Comparison of ENCODE assay signal across 10 mouse cellular contexts in the genomic region with DNA sequence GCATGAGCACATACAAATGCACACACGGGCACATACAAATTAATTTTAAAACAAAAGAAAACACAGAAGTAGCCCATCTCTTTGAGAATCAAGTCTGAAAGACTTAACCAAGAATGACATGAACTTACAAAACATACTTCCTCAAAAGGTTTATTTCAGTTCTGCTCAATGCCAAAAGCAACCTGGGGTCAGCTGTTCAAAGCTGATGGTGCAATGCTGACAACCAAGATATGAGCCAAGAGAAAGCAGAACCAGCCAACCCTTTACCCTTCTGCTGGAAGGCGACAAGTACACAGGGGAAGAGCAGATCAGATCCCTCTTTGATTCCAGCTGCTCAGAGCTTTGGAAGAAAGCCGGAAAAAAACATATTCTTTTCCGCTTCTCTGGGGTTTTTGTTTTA. TPM values are rescaled to one million over a fixed set of nuclear protein-coding genes. Genes with fewer than 3 reads are reported as not detected.
DNase-seq lines count a peak whose midpoint lies in the region; ATAC-seq and TF ChIP-seq lines count a peak whose summit lies in the region.
"Had no signal": no experiment of that assay in that cellular context is flagged by ENCODE, and none has a peak within 500 bp of the region (broad histone marks: within the 10 kb centered on the region; RNA-seq: fewer than 3 reads in every experiment).

No protein-coding gene starts in this region.

- no peak overlapping the region for H3K4me3 ChIP-seq in G1E (ENCODE audit: low read depth, low read length)
- H3K4me3 ChIP-seq in heart, postnatal 0 days (ENCODE audit: low read depth, low read length): no peak overlapping the region
- H3K4me3 ChIP-seq in macrophage (ENCODE audit: inconsistent target): no peak overlapping the region
- no peak overlapping the region for H3K4me3 ChIP-seq in midbrain, embryonic 14.5 days (replicated peaks; ENCODE audit: low read depth, low read length)
- H3K4me3 ChIP-seq: neural tube, embryonic 12.5 days; stomach, embryonic 15.5 days had no signal

- no peaks in the 10 kb centered on the region for H3K27me3 ChIP-seq in G1E (ENCODE audit: insufficient read depth, low read length)
- no peaks in the 10 kb centered on the region for H3K27me3 ChIP-seq in heart, postnatal 0 days (ENCODE audit: control insufficient read depth, insufficient read depth, low read length)
- no peaks in the 10 kb centered on the region for H3K27me3 ChIP-seq in midbrain, embryonic 14.5 days (ENCODE audit: control insufficient read depth, insufficient read depth, low read length)
- H3K27me3 ChIP-seq: neural tube, embryonic 12.5 days; stomach, embryonic 15.5 days had no signal

- peak; percentile 63 for ATAC-seq in G1E (ENCODE audit: extremely low read depth, insufficient number of reproducible peaks, low FRiP score, poor library complexity, severe bottlenecking)
- no peak for ATAC-seq in heart, postnatal 0 days (ENCODE audit: insufficient read depth, low read depth)
- ATAC-seq in midbrain, embryonic 14.5 days (ENCODE audit: low FRiP score, low TSS enrichment): no peak
- ATAC-seq in CD4-positive, CD25-positive, alpha-beta regulatory T cell, adult 4 months: no peak

- no peak overlapping the region for H3K4me2 ChIP-seq in heart, postnatal 0 days (ENCODE audit: low read depth, low read length)
- H3K4me2 ChIP-seq in midbrain, embryonic 14.5 days (ENCODE audit: low read length): no peak overlapping the region
- H3K4me2 ChIP-seq: neural tube, embryonic 12.5 days; stomach, embryonic 15.5 days had no signal

- peaks cover 45% of the 10 kb centered on the region for H3K4me1 ChIP-seq in G1E (ENCODE audit: insufficient read depth, low read depth, low read length)
- peaks cover 6% of the 10 kb centered on the region; the same call in 1 of the 2 replicates for H3K4me1 ChIP-seq in heart, postnatal 0 days (ENCODE audit: control insufficient read depth, insufficient read depth)
- no peaks in the 10 kb centered on the region for H3K4me1 ChIP-seq in midbrain, embryonic 14.5 days (ENCODE audit: control insufficient read depth, insufficient read depth, low read length)
- H3K4me1 ChIP-seq: neural tube, embryonic 12.5 days; stomach, embryonic 15.5 days had no signal

- H3K79me2 ChIP-seq in macrophage (ENCODE audit: inconsistent target): peaks cover 89% of the 10 kb centered on the region

- H3K9ac ChIP-seq in heart, postnatal 0 days (replicated peaks; ENCODE audit: low read depth, low read length): no peak overlapping the region
- no peak overlapping the region for H3K9ac ChIP-seq in midbrain, embryonic 14.5 days (replicated peaks; ENCODE audit: low read length)
- H3K9ac ChIP-seq: neural tube, embryonic 12.5 days; stomach, embryonic 15.5 days had no signal

- WGBS in heart, postnatal 0 days: 56% methylated on average over 4 of the region's 4 CpGs
- 6% methylated on average over 4 of the region's 4 CpGs for WGBS in macrophage (ENCODE audit: missing documents)
- 88% methylated on average over 4 of the region's 4 CpGs for WGBS in midbrain, embryonic 14.5 days

- peaks cover 70% of the 10 kb centered on the region for H3K36me3 ChIP-seq in G1E (replicated peaks)
- H3K36me3 ChIP-seq in heart, postnatal 0 days (replicated peaks; ENCODE audit: control insufficient read depth, insufficient read depth, low read length): peaks cover 12% of the 10 kb centered on the region; the same call in 1 of the 2 replicates
- no peaks in the 10 kb centered on the region; the same call in 1 of the 2 replicates for H3K36me3 ChIP-seq in macrophage (ENCODE audit: inconsistent target)
- peaks cover 3% of the 10 kb centered on the region; the same call in 1 of the 2 replicates for H3K36me3 ChIP-seq in midbrain, embryonic 14.5 days (ENCODE audit: control insufficient read depth, insufficient read depth, low read length)

- 0 out of 2 replicates have a peak overlapping the region, but pooled peaks have one; percentile 7 for H3K27ac ChIP-seq in heart, postnatal 0 days (ENCODE audit: low read depth)
- peak overlapping the region; percentile 98 for H3K27ac ChIP-seq in macrophage
- no peak overlapping the region for H3K27ac ChIP-seq in midbrain, embryonic 14.5 days (replicated peaks; ENCODE audit: low read depth, low read length)
- H3K27ac ChIP-seq: neural tube, embryonic 12.5 days; stomach, embryonic 15.5 days had no signal

- TF ChIP-seq EP300 in heart, postnatal 0 days (IDR thresholded peaks at IDR 0.05; ENCODE audit: low read depth): no peak

- peak; percentile 96 for DNase-seq in heart, adult 11 months
- DNase-seq in heart, postnatal 25 days (ENCODE audit: low spot score): no peak
- DNase-seq in G1E (ENCODE audit: low spot score): peak; percentile 29
- no peak for DNase-seq in heart, postnatal 0 days (ENCODE audit: low spot score)
- no peak for DNase-seq in midbrain, embryonic 14.5 days
- no peak for DNase-seq in cerebellum, adult 11-12 months

- TF ChIP-seq CTCF in G1E (IDR thresholded peaks at IDR 0.05; ENCODE audit: low read depth, low read length): no peak
- no peak for TF ChIP-seq CTCF in heart, postnatal 0 days (IDR thresholded peaks at IDR 0.05; ENCODE audit: low read depth)

- no peaks in the 10 kb centered on the region for H3K9me3 ChIP-seq in G1E (replicated peaks)
- no peaks in the 10 kb centered on the region for H3K9me3 ChIP-seq in heart, postnatal 0 days (replicated peaks; ENCODE audit: control insufficient read depth, low read length)
- H3K9me3 ChIP-seq in midbrain, embryonic 14.5 days (ENCODE audit: control insufficient read depth, low read length): no peaks in the 10 kb centered on the region
- H3K9me3 ChIP-seq: neural tube, embryonic 12.5 days; stomach, embryonic 15.5 days had no signal

- intact Hi-C loops in heart, postnatal 25 days (cut with DNase I): no loop called here

RNA-seq across cellular contexts. Expression of a gene that starts 21.1 kb away (rescaled TPM):
- 100 to 1,000 TPM; 102 to 113 TPM for total RNA-seq in heart, postnatal 25 days (2021)
- total RNA-seq in G1E (2014; fragmentation: Nextera tagmentation) (356 and 455 TPM in 2 replicates), G1E (2017) (143 and 176 TPM in 2 replicates)
- polyA plus RNA-seq in G1E (2012) (96.3 and 111 TPM in 2 replicates), macrophage (2018) (216 to 529 TPM (median 268 TPM) in 3 replicates)
- total RNA-seq in heart, postnatal 0 days (2014; rRNA removed; ENCODE audit: low replicate concordance): 62.5 and 79.2 TPM in 2 replicates
- 254 and 255 TPM in 2 replicates for polyA plus RNA-seq in heart, postnatal 0 days (2015; fragmentation: Nextera tagmentation; extraction: Ambion mirVana)
- total RNA-seq in macrophage (2018; cell fraction: chromatin; rRNA removed): 10 to 100 TPM; 28.9 to 86.2 (median 49.7) TPM
- total RNA-seq in macrophage (2018; cell fraction: cytosol; rRNA removed): 100 to 1,000 TPM; 225 to 367 (median 264) TPM
- total RNA-seq in macrophage (2018; cell fraction: nucleus; rRNA removed): 10 to 100 TPM; 29.9 to 94.3 (median 69.2) TPM
- polyA plus RNA-seq in midbrain, embryonic 14.5 days (2014; fragmentation: Nextera tagmentation; extraction: Ambion mirVana): 272 and 297 TPM in 2 replicates
- 100 to 1,000 TPM; 246 to 283 TPM for polyA plus RNA-seq in CD4-positive, CD25-positive, alpha-beta regulatory T cell, adult 4 months (2017; shearing (Covaris generic))

RNA-seq across cellular contexts. Expression of a gene that starts 27.0 kb away (rescaled TPM):
- under 1 TPM; 0.08 to 0.14 TPM for total RNA-seq in heart, postnatal 25 days (2021)
- 5.6 TPM in 2 replicates for total RNA-seq in G1E (2014; fragmentation: Nextera tagmentation)
- 1.6 and 2.1 TPM in 2 replicates for total RNA-seq in G1E (2017)
- polyA plus RNA-seq in G1E (2012): 1.5 and 1.7 TPM in 2 replicates
- total RNA-seq in heart, postnatal 0 days (2014; rRNA removed; ENCODE audit: low replicate concordance): 0.15 and 0.61 TPM in 2 replicates
- polyA plus RNA-seq in heart, postnatal 0 days (2015; fragmentation: Nextera tagmentation; extraction: Ambion mirVana): 0.11 and 0.14 TPM in 2 replicates
- total RNA-seq in macrophage (2018; cell fraction: chromatin; rRNA removed): under 1 TPM in 8 of 26 experiments, not detected in 18; 0.12 to 0.18 (median 0.15) TPM
- total RNA-seq in macrophage (2018; cell fraction: cytosol; rRNA removed): not detected
- under 1 TPM in 5 of 26 experiments, not detected in 21; 0.08 to 0.25 (median 0.18) TPM for total RNA-seq in macrophage (2018; cell fraction: nucleus; rRNA removed)
- not detected in 3 replicates for polyA plus RNA-seq in macrophage (2018)
- 1.8 and 2.0 TPM in 2 replicates for polyA plus RNA-seq in midbrain, embryonic 14.5 days (2014; fragmentation: Nextera tagmentation; extraction: Ambion mirVana)
- not detected for polyA plus RNA-seq in CD4-positive, CD25-positive, alpha-beta regulatory T cell, adult 4 months (2017; shearing (Covaris generic))

RNA-seq across cellular contexts. Expression of a gene that starts 34.4 kb away (rescaled TPM):
- under 1 TPM in 1 of 2 experiments, not detected in 1; 0.13 TPM for total RNA-seq in heart, postnatal 25 days (2021)
- total RNA-seq in G1E (2014; fragmentation: Nextera tagmentation) (3.9 and 5.3 TPM in 2 replicates), G1E (2017) (2.5 and 2.8 TPM in 2 replicates)
- polyA plus RNA-seq in G1E (2012) (4.6 TPM in 2 replicates), macrophage (2018) (0.03 to 0.11 TPM in 2 of 3 replicates, not detected in the other)
- 0.62 TPM in 1 of 2 replicates, not detected in the other for total RNA-seq in heart, postnatal 0 days (2014; rRNA removed; ENCODE audit: low replicate concordance)
- polyA plus RNA-seq in heart, postnatal 0 days (2015; fragmentation: Nextera tagmentation; extraction: Ambion mirVana): 0.05 and 0.08 TPM in 2 replicates
- 1 to 10 TPM in 9 of 26 experiments, under 1 TPM in 17; 0.20 to 2.2 (median 0.70) TPM for total RNA-seq in macrophage (2018; cell fraction: chromatin; rRNA removed)
- total RNA-seq in macrophage (2018; cell fraction: cytosol; rRNA removed): under 1 TPM in 14 of 26 experiments, not detected in 12; 0.03 to 0.32 (median 0.05) TPM
- 1 to 10 TPM in 6 of 26 experiments, under 1 TPM in 18, not detected in 2; 0.36 to 1.8 (median 0.62) TPM for total RNA-seq in macrophage (2018; cell fraction: nucleus; rRNA removed)
- 2.0 and 2.7 TPM in 2 replicates for polyA plus RNA-seq in midbrain, embryonic 14.5 days (2014; fragmentation: Nextera tagmentation; extraction: Ambion mirVana)
- 1 to 10 TPM in 1 of 2 experiments, under 1 TPM in 1; 0.58 to 1.4 TPM for polyA plus RNA-seq in CD4-positive, CD25-positive, alpha-beta regulatory T cell, adult 4 months (2017; shearing (Covaris generic))

RNA-seq across cellular contexts. Expression of a gene that starts 37.0 kb away (rescaled TPM):
- 1 to 10 TPM; 1.1 to 2.2 TPM for total RNA-seq in heart, postnatal 25 days (2021)
- total RNA-seq in G1E (2014; fragmentation: Nextera tagmentation): 9.3 and 10.4 TPM in 2 replicates
- 15.3 and 23.4 TPM in 2 replicates for total RNA-seq in G1E (2017)
- polyA plus RNA-seq in G1E (2012): 55.2 and 79.3 TPM in 2 replicates
- total RNA-seq in heart, postnatal 0 days (2014; rRNA removed; ENCODE audit: low replicate concordance): 1.1 and 7.8 TPM in 2 replicates
- polyA plus RNA-seq in heart, postnatal 0 days (2015; fragmentation: Nextera tagmentation; extraction: Ambion mirVana): 2.4 and 2.5 TPM in 2 replicates
- 1 to 10 TPM in 13 of 26 experiments, under 1 TPM in 8, not detected in 5; 0.44 to 4.1 (median 1.3) TPM for total RNA-seq in macrophage (2018; cell fraction: chromatin; rRNA removed)
- total RNA-seq in macrophage (2018; cell fraction: cytosol; rRNA removed): 1 to 10 TPM; 1.3 to 3.9 (median 2.1) TPM
- 1 to 10 TPM in 14 of 26 experiments, under 1 TPM in 12; 0.35 to 9.0 (median 1.0) TPM for total RNA-seq in macrophage (2018; cell fraction: nucleus; rRNA removed)
- polyA plus RNA-seq in macrophage (2018): 1.3 to 7.1 TPM (median 2.0 TPM) in 3 replicates
- polyA plus RNA-seq in midbrain, embryonic 14.5 days (2014; fragmentation: Nextera tagmentation; extraction: Ambion mirVana): 34.2 and 46.8 TPM in 2 replicates
- polyA plus RNA-seq in CD4-positive, CD25-positive, alpha-beta regulatory T cell, adult 4 months (2017; shearing (Covaris generic)): 1 to 10 TPM; 6.9 to 8.4 TPM

RNA-seq across cellular contexts. Expression of a gene that starts 49.2 kb away (rescaled TPM):
- 10 to 100 TPM; 15.6 to 21.7 TPM for total RNA-seq in heart, postnatal 25 days (2021)
- total RNA-seq in G1E (2014; fragmentation: Nextera tagmentation) (16.5 and 20.2 TPM in 2 replicates), G1E (2017) (43.1 and 48.1 TPM in 2 replicates)
- polyA plus RNA-seq in G1E (2012) (74.7 and 93.8 TPM in 2 replicates), macrophage (2018) (56.1 to 133 TPM (median 86.1 TPM) in 3 replicates)
- total RNA-seq in heart, postnatal 0 days (2014; rRNA removed; ENCODE audit: low replicate concordance): 18.4 and 22.9 TPM in 2 replicates
- polyA plus RNA-seq in heart, postnatal 0 days (2015; fragmentation: Nextera tagmentation; extraction: Ambion mirVana): 12.4 and 20.5 TPM in 2 replicates
- total RNA-seq in macrophage (2018; cell fraction: chromatin; rRNA removed): 1 to 10 TPM in 22 of 26 experiments, under 1 TPM in 3, not detected in 1; 0.90 to 5.5 (median 2.0) TPM
- 10 to 100 TPM; 39.8 to 84.0 (median 63.6) TPM for total RNA-seq in macrophage (2018; cell fraction: cytosol; rRNA removed)
- total RNA-seq in macrophage (2018; cell fraction: nucleus; rRNA removed): 10 to 100 TPM in 25 of 26 experiments, 1 to 10 TPM in 1; 8.7 to 57.6 (median 26.1) TPM
- 20.3 and 23.2 TPM in 2 replicates for polyA plus RNA-seq in midbrain, embryonic 14.5 days (2014; fragmentation: Nextera tagmentation; extraction: Ambion mirVana)
- 10 to 100 TPM; 19.7 to 22.9 TPM for polyA plus RNA-seq in CD4-positive, CD25-positive, alpha-beta regulatory T cell, adult 4 months (2017; shearing (Covaris generic))

Comparison
In these comparisons a context has a peak if more than half of its experiments do, and no peak if none do; other contexts are left out.
1. DNase-seq: peak in heart, adult 11 months (single experiment) and G1E (single experiment); none in heart, postnatal 25 days (single experiment), heart, postnatal 0 days (single experiment), midbrain, embryonic 14.5 days (single experiment) and cerebellum, adult 11-12 months (single experiment).